Comparison of ENCODE assay signal across 7 mouse cellular contexts in the genomic region with DNA sequence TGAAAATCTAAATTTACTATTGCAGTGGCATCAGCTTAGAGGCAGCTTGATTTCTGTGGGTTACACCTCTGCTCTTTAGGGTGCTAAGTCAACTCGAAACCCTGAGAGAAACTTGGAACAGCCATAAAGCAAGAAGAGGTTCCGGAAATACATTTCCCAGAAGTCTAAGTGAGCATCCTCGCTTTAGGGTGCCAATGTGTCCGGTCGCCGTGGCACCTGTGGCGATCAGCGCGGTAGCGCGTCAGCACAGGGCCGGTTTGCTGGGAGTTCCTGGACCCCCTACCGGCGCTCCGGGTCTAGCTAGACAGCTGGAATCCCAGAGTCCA. TPM values are rescaled to one million over a fixed set of nuclear protein-coding genes. Genes with fewer than 3 reads are reported as not detected.
A peak's percentile ranks its signal among the peaks of the same experiment; 100 is the strongest.
DNase-seq lines count a peak whose midpoint lies in the region; ATAC-seq and TF ChIP-seq lines count a peak whose summit lies in the region.

No protein-coding gene starts in this region.

- H3K4me1 ChIP-seq in lung, embryonic 15.5 days: peaks cover 5% of the 10 kb centered on the region
- peaks cover 2% of the 10 kb centered on the region; the same call in 1 of the 2 replicates for H3K4me1 ChIP-seq in forebrain, embryonic 11.5 days (replicated peaks; ENCODE audit: control insufficient read depth, insufficient read depth, low read length)
- 0 out of 2 replicates have a peak, but pooled peaks cover 3% of the 10 kb centered on the region for H3K4me1 ChIP-seq in limb, embryonic 14.5 days (ENCODE audit: control insufficient read depth, insufficient read depth, low read length)
- no peaks in the 10 kb centered on the region for H3K4me1 ChIP-seq in small intestine, adult 2 months (ENCODE audit: control insufficient read depth, insufficient read depth, insufficient read length, low read length)

- no peak for TF ChIP-seq POLR2A in limb, embryonic 14.5 days (IDR thresholded peaks at IDR 0.05; ENCODE audit: borderline replicate concordance, extremely low read depth, insufficient read depth, insufficient read length)
- TF ChIP-seq POLR2A in small intestine, adult 2 months (IDR thresholded peaks at IDR 0.05; ENCODE audit: low read depth, low read length): no peak

- H3K27ac ChIP-seq in lung, embryonic 15.5 days: peak overlapping the region; percentile 88
- H3K27ac ChIP-seq in forebrain, embryonic 11.5 days (ENCODE audit: low read depth, low read length): peak overlapping the region; percentile 93
- peak overlapping the region; percentile 75; the same call in 1 of the 2 replicates for H3K27ac ChIP-seq in limb, embryonic 14.5 days (replicated peaks; ENCODE audit: low read depth, low read length)
- no peak overlapping the region for H3K27ac ChIP-seq in small intestine, adult 2 months (ENCODE audit: insufficient read depth, low read depth, low read length)

- H3K36me3 ChIP-seq in lung, embryonic 15.5 days: no peaks in the 10 kb centered on the region
- H3K36me3 ChIP-seq in forebrain, embryonic 11.5 days (ENCODE audit: control insufficient read depth, insufficient read depth, low read length): no peaks in the 10 kb centered on the region
- no peaks in the 10 kb centered on the region for H3K36me3 ChIP-seq in limb, embryonic 14.5 days (ENCODE audit: control insufficient read depth, insufficient read depth, low read length)
- no peaks in the 10 kb centered on the region for H3K36me3 ChIP-seq in small intestine, adult 2 months (ENCODE audit: control insufficient read depth, insufficient read depth, low read length)

- H3K9ac ChIP-seq in lung, embryonic 15.5 days: peak overlapping the region; percentile 64
- H3K9ac ChIP-seq in forebrain, embryonic 11.5 days (ENCODE audit: low read length): peak overlapping the region; percentile 70
- peak overlapping the region; percentile 61 for H3K9ac ChIP-seq in limb, embryonic 14.5 days (ENCODE audit: low read depth, low read length, severe bottlenecking)

- no peaks in the 10 kb centered on the region for H3K9me3 ChIP-seq in lung, embryonic 15.5 days
- H3K9me3 ChIP-seq in forebrain, embryonic 11.5 days (ENCODE audit: control insufficient read depth, low read length): no peaks in the 10 kb centered on the region
- H3K9me3 ChIP-seq in limb, embryonic 14.5 days (ENCODE audit: control insufficient read depth, low read length): no peaks in the 10 kb centered on the region

- ATAC-seq in lung, embryonic 15.5 days (ENCODE audit: borderline replicate concordance, extremely low read depth, low FRiP score, low TSS enrichment): no peak
- ATAC-seq in forebrain, embryonic 11.5 days (replicated peaks; ENCODE audit: low FRiP score): no peak
- ATAC-seq in limb, embryonic 14.5 days (ENCODE audit: low FRiP score, low read depth): no peak

- H3K27me3 ChIP-seq in lung, embryonic 15.5 days: no peaks in the 10 kb centered on the region
- H3K27me3 ChIP-seq in forebrain, embryonic 11.5 days (ENCODE audit: control insufficient read depth, insufficient read depth, low read length): no peaks in the 10 kb centered on the region
- H3K27me3 ChIP-seq in limb, embryonic 14.5 days (ENCODE audit: control insufficient read depth, insufficient read depth, low read length): no peaks in the 10 kb centered on the region
- no peaks in the 10 kb centered on the region for H3K27me3 ChIP-seq in small intestine, adult 2 months (ENCODE audit: control insufficient read depth, insufficient read depth, low read length)

- no peak for TF ChIP-seq CTCF in small intestine, adult 2 months (IDR thresholded peaks at IDR 0.05; ENCODE audit: extremely low read depth, insufficient read length, insufficient replicate concordance, low read depth, low read length)

- H3K4me2 ChIP-seq in lung, embryonic 15.5 days: peak overlapping the region; percentile 80
- H3K4me2 ChIP-seq in forebrain, embryonic 11.5 days (ENCODE audit: low read depth, low read length, severe bottlenecking): peak overlapping the region; percentile 63
- peak overlapping the region; percentile 51 for H3K4me2 ChIP-seq in limb, embryonic 14.5 days (replicated peaks; ENCODE audit: low read depth, low read length, severe bottlenecking)

- peak overlapping the region; percentile 66 for H3K4me3 ChIP-seq in lung, embryonic 15.5 days
- H3K4me3 ChIP-seq in forebrain, embryonic 11.5 days (ENCODE audit: low read depth, low read length): peak overlapping the region; percentile 55
- peak overlapping the region; percentile 61 for H3K4me3 ChIP-seq in limb, embryonic 14.5 days (replicated peaks; ENCODE audit: low read length)
- peak overlapping the region; percentile 86 for H3K4me3 ChIP-seq in small intestine, adult 2 months (ENCODE audit: low read depth, low read length)

- no peak for DNase-seq in lung, postnatal 36 days
- no peak for DNase-seq in forebrain, embryonic 11.5 days (ENCODE audit: low spot score)
- no peak for DNase-seq in limb, embryonic 14.5 days (ENCODE audit: low spot score)
- no peak for DNase-seq in frontal cortex, postnatal 14 days (ENCODE audit: low spot score in 2 of 2)
- no peak for DNase-seq in B cell, adult 2 months

- under 1% methylated on average over 15 of the region's 15 CpGs for WGBS in lung, embryonic 15.5 days
- WGBS in forebrain, embryonic 11.5 days: 3% methylated on average over 15 of the region's 15 CpGs
- 2% methylated on average over 15 of the region's 15 CpGs for WGBS in limb, embryonic 14.5 days
- WGBS in small intestine, adult 2 months: 1% methylated on average over 15 of the region's 15 CpGs

RNA-seq across cellular contexts. Expression of gene Mzf1, which starts 0.6 kb away (rescaled TPM):
- polyA plus RNA-seq in lung, embryonic 15.5 days (2015; fragmentation: Nextera tagmentation; extraction: Ambion mirVana): 2.9 and 3.1 TPM in 2 replicates
- 3.8 and 4.0 TPM in 2 replicates for polyA plus RNA-seq in forebrain, embryonic 11.5 days (2014; fragmentation: Nextera tagmentation; extraction: Ambion mirVana)
- 5.3 and 7.1 TPM in 2 replicates for polyA plus RNA-seq in limb, embryonic 14.5 days (2012; rRNA removed)
- polyA plus RNA-seq in limb, embryonic 14.5 days (2014; fragmentation: Nextera tagmentation; extraction: Ambion mirVana): 1.9 and 2.5 TPM in 2 replicates
- 0.66 and 0.95 TPM in 2 replicates for polyA plus RNA-seq in small intestine, adult 2 months (2012; rRNA removed)

RNA-seq across cellular contexts. Expression of gene Ube2m, which starts 15.8 kb away (rescaled TPM):
- polyA plus RNA-seq in lung, embryonic 15.5 days (2015; fragmentation: Nextera tagmentation; extraction: Ambion mirVana): 114 and 122 TPM in 2 replicates
- 165 and 183 TPM in 2 replicates for polyA plus RNA-seq in forebrain, embryonic 11.5 days (2014; fragmentation: Nextera tagmentation; extraction: Ambion mirVana)
- polyA plus RNA-seq in limb, embryonic 14.5 days (2012; rRNA removed): 294 and 308 TPM in 2 replicates
- 159 and 165 TPM in 2 replicates for polyA plus RNA-seq in limb, embryonic 14.5 days (2014; fragmentation: Nextera tagmentation; extraction: Ambion mirVana)
- 56.0 and 93.7 TPM in 2 replicates for polyA plus RNA-seq in small intestine, adult 2 months (2012; rRNA removed)

RNA-seq across cellular contexts. Expression of gene Chmp2a, which starts 19.3 kb away (rescaled TPM):
- polyA plus RNA-seq in lung, embryonic 15.5 days (2015; fragmentation: Nextera tagmentation; extraction: Ambion mirVana): 138 and 140 TPM in 2 replicates
- polyA plus RNA-seq in forebrain, embryonic 11.5 days (2014; fragmentation: Nextera tagmentation; extraction: Ambion mirVana): 114 and 127 TPM in 2 replicates
- 97.3 and 151 TPM in 2 replicates for polyA plus RNA-seq in limb, embryonic 14.5 days (2012; rRNA removed)
- 164 TPM in 2 replicates for polyA plus RNA-seq in limb, embryonic 14.5 days (2014; fragmentation: Nextera tagmentation; extraction: Ambion mirVana)
- polyA plus RNA-seq in small intestine, adult 2 months (2012; rRNA removed): 58.3 and 102 TPM in 2 replicates

RNA-seq across cellular contexts. Expression of gene Vmn1r85, which starts 41.0 kb away (rescaled TPM):
- not detected in 2 replicates for polyA plus RNA-seq in lung, embryonic 15.5 days (2015; fragmentation: Nextera tagmentation; extraction: Ambion mirVana)
- polyA plus RNA-seq in forebrain, embryonic 11.5 days (2014; fragmentation: Nextera tagmentation; extraction: Ambion mirVana): not detected in 2 replicates
- 0.01 TPM in 1 of 2 replicates, not detected in the other for polyA plus RNA-seq in limb, embryonic 14.5 days (2012; rRNA removed)
- not detected in 2 replicates for polyA plus RNA-seq in limb, embryonic 14.5 days (2014; fragmentation: Nextera tagmentation; extraction: Ambion mirVana)
- not detected in 2 replicates for polyA plus RNA-seq in small intestine, adult 2 months (2012; rRNA removed)

RNA-seq across cellular contexts. Expression of gene Zbtb45, which starts 44.1 kb away (rescaled TPM):
- polyA plus RNA-seq in lung, embryonic 15.5 days (2015; fragmentation: Nextera tagmentation; extraction: Ambion mirVana): 24.8 and 27.8 TPM in 2 replicates
- polyA plus RNA-seq in forebrain, embryonic 11.5 days (2014; fragmentation: Nextera tagmentation; extraction: Ambion mirVana): 31.9 and 37.3 TPM in 2 replicates
- 29.3 and 46.7 TPM in 2 replicates for polyA plus RNA-seq in limb, embryonic 14.5 days (2012; rRNA removed)
- 25.5 and 25.8 TPM in 2 replicates for polyA plus RNA-seq in limb, embryonic 14.5 days (2014; fragmentation: Nextera tagmentation; extraction: Ambion mirVana)
- 22.1 and 46.2 TPM in 2 replicates for polyA plus RNA-seq in small intestine, adult 2 months (2012; rRNA removed)
